Mouse (Mus musculus) intestine, embryonic 15.5 days (tissue): ENCODE data around the gene 4933424G06Rik. TPM values are rescaled to one million over a fixed set of nuclear protein-coding genes. Genes with fewer than 3 reads are reported as not detected.
A peak's percentile ranks its signal among the peaks of the same experiment; 100 is the strongest.

Experiments used
- ATAC-seq: fragments of 200-750 bp; cut with Nextera tagmentation; 2 replicates; pipeline ENCODE4 v1.8.0; 2017; ENCODE audit warnings: moderate TSS enrichment, moderate library complexity
- H3K27ac ChIP-seq: fragments of 300-500 bp; sonication (generic); 2 replicates; pipeline ENCODE4 v1.5.1; 2015; ENCODE audit warnings: mild to moderate bottlenecking, inconsistent platforms
- H3K27me3 ChIP-seq: fragments of 300-500 bp; sonication (generic); replicated peaks from 2 replicates; pipeline ENCODE4 v1.6.1; 2015; ENCODE audit warnings: inconsistent platforms
- H3K36me3 ChIP-seq: fragments of 300-500 bp; sonication (generic); 2 replicates; pipeline ENCODE4 v1.6.1; 2015; ENCODE audit warnings: inconsistent platforms
- H3K4me1 ChIP-seq: fragments of 300-500 bp; sonication (generic); replicated peaks from 2 replicates; pipeline ENCODE4 v1.6.1; 2015; ENCODE audit warnings: inconsistent platforms
- H3K4me2 ChIP-seq: fragments of 300-500 bp; sonication (generic); replicated peaks from 2 replicates; pipeline ENCODE4 v1.6.1; 2015; ENCODE audit warnings: mild to moderate bottlenecking, inconsistent platforms
- H3K4me3 ChIP-seq: fragments of 300-500 bp; sonication (generic); replicated peaks from 2 replicates; pipeline ENCODE4 v1.5.1; 2015; ENCODE audit warnings: inconsistent platforms
- H3K9ac ChIP-seq: fragments of 300-500 bp; sonication (generic); 2 replicates; pipeline ENCODE4 v1.6.1; 2015; ENCODE audit warnings: inconsistent platforms
- H3K9me3 ChIP-seq: fragments of 300-500 bp; sonication (generic); 2 replicates; pipeline ENCODE4 v1.6.1; 2016; ENCODE audit warnings: inconsistent platforms
- WGBS: fragments of 180-500 bp; shearing (Covaris S2); methylation state at CpG from one replicate; pipeline ENCODE4 v1.1.7; 2015; 5-methylcytosine and 5-hydroxymethylcytosine counted together
- polyA plus RNA-seq: library from polyadenylated mRNA; unstranded; fragments of >200 nt; fragmentation: Nextera tagmentation; extraction: Ambion mirVana; gene quantifications from 2 replicates; pipeline ENCODE4 v1.2.1, GENCODE M21; 2015

4933424G06Rik gene
- polyA plus RNA-seq, 1 experiment from 2014 or later, result 0.34 TPM

GRCm38 (mm10) chr1:36714311-36714710 lies 4.4 kb downstream of the 4933424G06Rik start, which contains the start of gene Actr1b:
Gene Actr1b, minus strand, starts transcription at chr1:36714422.
- Histone ChIP-seq H3K4me2 (no peak within 1 kb of the TSS), H3K27me3 (no peaks in the 10 kb centered on the region), H3K9ac (no peak within 1 kb of the TSS), H3K36me3 (no peaks in the 10 kb centered on the region), H3K4me1 (no peaks in the 10 kb centered on the region), H3K27ac (no peak within 1 kb of the TSS), H3K4me3 (no peak within 1 kb of the TSS), H3K9me3 (no peaks in the 10 kb centered on the region)
- ATAC-seq, result no peak
- 82% methylated on average over 5 of the region's 5 CpGs for WGBS

GRCm38 (mm10) chr1:36718786-36719185 lies 8.8 kb downstream of the 4933424G06Rik start:
- Histone ChIP-seq H3K9me3 (no peaks in the 10 kb centered on the region), H3K27ac (no peak overlapping the region), H3K4me2 (no peak overlapping the region), H3K4me1 (0 out of 2 replicates have a peak, but pooled peaks cover 2% of the 10 kb centered on the region), H3K4me3 (no peak overlapping the region), H3K27me3 (no peaks in the 10 kb centered on the region), H3K36me3 (no peaks in the 10 kb centered on the region), H3K9ac (no peak overlapping the region)
- WGBS, result 95% methylated on average over 1 of the region's 1 CpGs
- ATAC-seq, result no peak

DNA sequence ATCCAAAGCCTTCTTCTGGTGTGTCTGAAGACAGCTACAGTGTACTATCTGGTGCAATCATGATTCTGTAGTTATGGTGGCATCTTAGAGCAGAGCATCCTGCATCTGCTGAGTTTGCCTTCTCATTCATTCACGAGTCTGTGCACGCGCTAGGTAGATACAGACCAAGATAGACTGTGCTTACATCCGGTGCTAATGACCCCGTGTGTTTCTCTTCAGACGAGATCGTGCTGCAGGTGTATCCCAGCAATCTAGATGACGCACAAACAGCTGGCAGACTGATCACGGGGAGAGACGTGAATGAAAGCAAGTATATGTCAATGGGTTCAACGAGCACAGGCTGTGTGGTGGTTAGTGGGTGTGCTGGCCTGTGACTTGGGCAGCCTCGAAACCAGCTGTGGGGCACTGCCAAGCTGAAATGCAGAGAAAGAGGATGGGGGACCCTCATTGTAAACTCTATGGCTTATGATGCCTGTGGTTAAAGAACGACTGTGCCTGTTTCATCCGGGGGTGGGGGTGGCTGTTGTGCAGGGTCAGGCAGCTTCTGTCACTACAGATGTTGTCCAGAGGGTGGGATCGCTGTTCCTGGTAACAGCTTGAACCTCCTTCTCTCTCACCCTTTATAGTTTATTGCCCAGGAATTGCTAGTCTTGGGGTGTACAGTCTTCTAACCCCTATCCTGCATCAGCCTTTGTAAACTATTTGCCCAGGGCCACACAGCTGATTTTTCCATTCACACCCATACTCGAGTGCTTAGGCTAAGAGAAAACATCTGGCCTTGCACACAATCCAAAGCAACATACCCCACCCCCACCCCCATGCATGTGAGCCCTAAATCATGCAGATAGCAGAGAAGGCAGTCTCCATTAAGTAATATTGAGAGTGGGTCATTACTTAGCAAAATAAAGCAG lies 13.5 kb downstream of the 4933424G06Rik start:
- 56% methylated on average over 16 of the region's 16 CpGs for WGBS
- Histone ChIP-seq H3K4me2 (no peak overlapping the region), H3K4me3 (no peak overlapping the region), H3K9ac (no peak overlapping the region), H3K36me3 (no peaks in the 10 kb centered on the region), H3K27ac (no peak overlapping the region), H3K9me3 (no peaks in the 10 kb centered on the region), H3K27me3 (no peaks in the 10 kb centered on the region), H3K4me1 (0 out of 2 replicates have a peak, but pooled peaks cover 2% of the 10 kb centered on the region)
- ATAC-seq, result no peak

DNA sequence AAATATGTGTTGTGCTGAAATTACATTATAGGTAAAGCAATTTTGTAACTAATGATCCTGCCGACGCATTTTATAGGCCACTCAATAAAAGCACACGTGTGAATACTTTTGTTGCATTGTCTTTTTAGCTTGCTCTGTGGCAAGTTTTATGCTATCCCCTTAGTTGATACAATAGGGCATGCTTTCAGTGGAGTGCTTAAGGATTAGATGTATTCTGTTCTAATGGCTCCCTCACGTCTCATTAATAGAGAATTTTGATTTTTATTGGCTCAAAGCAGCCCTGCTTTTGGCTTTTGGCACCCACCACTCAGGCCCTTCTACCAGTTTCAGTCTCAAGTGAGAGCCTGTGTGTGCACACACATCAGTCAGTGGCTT lies 14.1 kb downstream of the 4933424G06Rik start:
- no peak overlapping the region for H3K27ac ChIP-seq
- no peak for ATAC-seq
- H3K9me3 ChIP-seq, result no peaks in the 10 kb centered on the region
- WGBS, result 64% methylated on average over 4 of the region's 4 CpGs
- H3K4me1 ChIP-seq, result 0 out of 2 replicates have a peak, but pooled peaks cover 2% of the 10 kb centered on the region
- no peaks in the 10 kb centered on the region for H3K36me3 ChIP-seq
- no peaks in the 10 kb centered on the region for H3K27me3 ChIP-seq
- H3K4me3 ChIP-seq, result no peak overlapping the region
- H3K9ac ChIP-seq, result no peak overlapping the region
- no peak overlapping the region for H3K4me2 ChIP-seq

DNA sequence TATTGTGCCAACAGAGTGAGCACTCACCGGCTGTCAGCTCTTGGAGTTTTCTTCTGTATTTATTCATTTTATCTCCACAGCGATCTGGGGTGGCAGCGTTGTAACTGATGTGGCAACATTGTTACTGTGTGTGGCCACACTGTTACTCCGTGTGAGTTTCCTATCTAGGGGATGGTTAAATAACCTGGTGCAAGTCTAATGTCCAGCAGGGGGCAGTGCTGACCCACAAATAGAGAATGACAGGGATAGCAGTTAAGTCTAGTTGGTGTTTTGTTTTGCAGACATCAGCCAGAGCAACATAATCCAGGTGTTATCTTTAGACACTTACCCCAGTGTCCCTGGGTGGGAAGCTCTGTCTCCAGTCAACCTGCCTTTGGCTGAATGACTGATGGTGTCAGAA lies 27.4 kb downstream of the 4933424G06Rik start:
- H3K4me1 ChIP-seq, result no peaks in the 10 kb centered on the region
- H3K9me3 ChIP-seq, result no peaks in the 10 kb centered on the region
- H3K36me3 ChIP-seq, result no peaks in the 10 kb centered on the region
- 9% methylated on average over 4 of the region's 4 CpGs for WGBS
- no peak overlapping the region for H3K4me2 ChIP-seq
- no peak overlapping the region for H3K27ac ChIP-seq
- H3K27me3 ChIP-seq, result no peaks in the 10 kb centered on the region; the same call in 1 of the 2 replicates
- no peak for ATAC-seq
- H3K4me3 ChIP-seq, result no peak overlapping the region
- no peak overlapping the region for H3K9ac ChIP-seq

GRCm38 (mm10) chr1:36739231-36739630 lies 29.3 kb downstream of the 4933424G06Rik start:
- no peak for ATAC-seq
- WGBS, result 74% methylated on average over 5 of the region's 5 CpGs
- H3K4me1 ChIP-seq, result 0 out of 2 replicates have a peak, but pooled peaks cover under 1% of the 10 kb centered on the region

GRCm38 (mm10) chr1:36743046-36743445 lies 33.1 kb downstream of the 4933424G06Rik start:
- Histone ChIP-seq H3K9me3 (no peaks in the 10 kb centered on the region), H3K27me3 (0 out of 2 replicates have a peak, but pooled peaks cover 5% of the 10 kb centered on the region), H3K4me1 (0 out of 2 replicates have a peak, but pooled peaks cover 3% of the 10 kb centered on the region), H3K36me3 (no peaks in the 10 kb centered on the region), H3K27ac (no peak overlapping the region), H3K4me3 (no peak overlapping the region), H3K4me2 (no peak overlapping the region), H3K9ac (no peak overlapping the region)
- 78% methylated on average over 9 of the region's 9 CpGs for WGBS
- no peak for ATAC-seq

More at GRCm38 (mm10) chr1:36739231-36739630, 29.3 kb downstream of the 4933424G06Rik start:
- Histone ChIP-seq H3K4me2 (no peak overlapping the region), H3K9me3 (no peaks in the 10 kb centered on the region), H3K27ac (no peak overlapping the region), H3K9ac (no peak overlapping the region), H3K4me3 (no peak overlapping the region), H3K36me3 (no peaks in the 10 kb centered on the region), H3K27me3 (peaks cover 3% of the 10 kb centered on the region; the same call in 1 of the 2 replicates)

DNA sequence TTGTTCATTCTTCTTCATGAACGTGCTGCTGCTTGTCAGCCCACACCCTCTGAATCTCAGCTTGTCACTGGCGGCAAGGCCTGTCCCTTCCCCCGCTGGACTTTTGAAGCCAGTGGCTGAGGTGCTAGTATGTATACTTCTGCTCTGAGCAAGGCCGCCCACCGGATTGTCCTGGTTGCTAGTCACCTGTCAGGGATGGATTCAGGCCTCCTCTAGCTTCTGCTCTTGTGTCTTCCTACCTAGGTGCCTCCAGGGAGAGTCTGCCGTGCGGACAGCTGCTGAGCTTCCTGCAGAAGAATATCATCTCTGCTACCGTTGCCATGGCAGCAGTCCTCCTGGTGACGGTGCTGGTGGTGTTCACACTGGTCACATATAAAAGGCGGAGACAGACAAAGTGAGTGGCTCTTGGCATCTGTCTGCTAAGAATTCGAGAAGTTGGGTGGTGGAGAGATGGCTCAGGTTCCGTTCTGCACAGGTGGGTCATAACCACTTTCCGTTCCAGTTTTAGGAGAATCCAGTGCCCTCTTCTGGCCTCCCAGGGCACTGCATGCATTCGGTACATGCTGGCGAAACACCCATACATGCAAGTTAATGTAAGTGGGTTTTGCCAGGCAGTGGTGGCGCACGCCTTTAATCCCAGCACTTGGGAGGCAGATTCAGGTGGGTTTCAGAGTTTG lies 34.5 kb downstream of the 4933424G06Rik start:
- H3K4me2 ChIP-seq, result peak overlapping the region; percentile 49
- H3K4me1 ChIP-seq, result 0 out of 2 replicates have a peak, but pooled peaks cover 3% of the 10 kb centered on the region
- ATAC-seq, result peak; percentile 47; the same call in 1 of the 2 replicates
- H3K27ac ChIP-seq, result no peak overlapping the region
- H3K4me3 ChIP-seq, result peak overlapping the region; percentile 22
- H3K9ac ChIP-seq, result no peak overlapping the region; the same call in 1 of the 2 replicates
- no peaks in the 10 kb centered on the region for H3K36me3 ChIP-seq
- WGBS, result 24% methylated on average over 17 of the region's 17 CpGs
- H3K9me3 ChIP-seq, result no peaks in the 10 kb centered on the region
- H3K27me3 ChIP-seq, result 0 out of 2 replicates have a peak, but pooled peaks cover 5% of the 10 kb centered on the region

DNA sequence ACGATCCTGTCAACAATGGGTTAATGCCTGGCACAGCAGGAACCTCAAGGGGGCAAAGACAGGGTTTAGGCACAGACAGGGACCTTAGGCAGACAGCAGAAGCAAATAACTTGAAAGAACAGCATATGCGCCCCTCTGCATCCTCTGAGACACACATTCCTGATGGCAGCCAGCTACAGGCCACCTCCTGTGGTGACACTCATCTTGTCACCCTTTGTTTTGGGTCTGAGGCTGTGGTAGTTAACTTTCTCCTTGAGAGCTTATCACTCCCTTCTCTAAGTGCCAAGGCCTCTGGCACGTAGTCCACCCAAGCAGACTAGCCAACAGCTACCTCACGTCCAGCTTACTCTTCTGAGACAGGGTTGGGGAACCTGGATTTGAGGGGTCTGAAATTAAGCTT lies 35.7 kb downstream of the 4933424G06Rik start:
- WGBS, result 63% methylated on average over 4 of the region's 4 CpGs
- no peak for ATAC-seq
- no peaks in the 10 kb centered on the region for H3K9me3 ChIP-seq

DNA sequence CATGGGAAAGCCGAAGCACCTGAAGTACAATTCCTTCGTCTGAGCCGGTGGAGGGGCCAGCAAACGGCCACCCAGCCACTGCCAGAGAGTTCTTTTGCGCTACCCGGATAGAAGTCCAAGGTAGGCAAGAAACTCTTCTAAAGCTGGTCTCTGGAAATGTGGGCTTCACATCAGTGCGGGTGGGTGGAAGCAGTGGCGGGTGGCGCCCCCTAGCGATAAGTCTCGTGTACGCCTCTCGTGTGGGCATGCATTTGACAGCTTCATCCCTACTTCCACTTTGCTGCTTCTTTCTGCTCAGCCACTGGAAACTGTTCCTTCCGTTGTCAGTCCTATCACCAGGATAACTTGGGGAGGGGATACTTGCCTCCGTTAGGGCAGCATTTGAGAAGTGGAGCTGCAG lies 36.5 kb downstream of the 4933424G06Rik start:
- WGBS, result 49% methylated on average over 15 of the region's 15 CpGs
- H3K9me3 ChIP-seq, result no peaks in the 10 kb centered on the region
- 0 out of 2 replicates have a peak, but pooled peaks cover 5% of the 10 kb centered on the region for H3K27me3 ChIP-seq
- no peak overlapping the region for H3K4me3 ChIP-seq
- H3K4me2 ChIP-seq, result no peak overlapping the region
- H3K9ac ChIP-seq, result no peak overlapping the region
- H3K27ac ChIP-seq, result no peak overlapping the region
- ATAC-seq, result no peak
- H3K36me3 ChIP-seq, result no peaks in the 10 kb centered on the region
- H3K4me1 ChIP-seq, result 0 out of 2 replicates have a peak, but pooled peaks cover 3% of the 10 kb centered on the region

More for the DNA sequence above, 35.7 kb downstream of the 4933424G06Rik start:
- Histone ChIP-seq H3K27ac (no peak overlapping the region), H3K9ac (no peak overlapping the region), H3K36me3 (no peaks in the 10 kb centered on the region), H3K27me3 (0 out of 2 replicates have a peak, but pooled peaks cover 5% of the 10 kb centered on the region), H3K4me3 (no peak overlapping the region), H3K4me1 (0 out of 2 replicates have a peak, but pooled peaks cover 3% of the 10 kb centered on the region), H3K4me2 (no peak overlapping the region)

DNA sequence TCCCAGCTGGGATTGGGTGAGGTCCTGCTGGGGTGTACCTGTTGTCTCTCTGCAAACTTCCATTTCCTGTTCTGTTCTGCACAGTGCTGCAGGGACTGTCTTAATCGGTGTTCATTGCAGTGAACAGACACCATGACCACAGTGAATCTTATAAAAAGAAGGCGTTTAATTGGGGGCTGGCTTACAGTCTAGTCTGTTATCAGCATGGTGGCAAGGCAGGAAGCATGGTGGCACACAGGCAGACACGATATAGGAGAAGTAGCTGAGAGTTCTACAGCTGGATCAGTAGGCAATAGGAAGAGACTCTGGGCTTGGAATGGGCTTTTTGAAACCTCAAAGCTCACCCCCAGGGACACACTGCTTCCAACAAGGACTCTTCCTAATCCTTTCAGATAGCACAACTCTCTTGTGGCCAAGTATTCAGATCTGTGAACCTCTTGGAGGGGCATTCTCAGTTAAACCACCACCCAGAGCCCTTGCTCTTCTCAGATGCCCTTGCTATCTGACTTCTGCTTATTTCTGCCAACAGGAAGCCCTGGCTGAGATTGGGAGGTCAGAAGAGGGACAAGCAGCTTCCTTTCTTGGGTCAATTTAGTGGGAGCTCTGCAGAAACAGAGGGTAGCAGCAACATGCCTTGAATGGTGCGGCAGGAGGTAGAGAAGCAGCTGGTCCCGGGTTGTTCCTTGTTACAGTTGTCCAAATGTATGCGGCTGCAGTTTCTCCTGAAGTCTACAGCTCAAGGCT lies 44.2 kb downstream of the 4933424G06Rik start:
- Histone ChIP-seq H3K9ac (no peak overlapping the region), H3K27me3 (no peaks in the 10 kb centered on the region), H3K27ac (no peak overlapping the region), H3K36me3 (no peaks in the 10 kb centered on the region), H3K4me1 (no peaks in the 10 kb centered on the region), H3K9me3 (no peaks in the 10 kb centered on the region), H3K4me2 (no peak overlapping the region), H3K4me3 (no peak overlapping the region)
- 80% methylated on average over 6 of the region's 6 CpGs for WGBS
- ATAC-seq, result no peak
